Mouse (Mus musculus) MEL (cell line): ENCODE measurements around the gene Htra2. TPM values are rescaled to one million over a fixed set of nuclear protein-coding genes. Genes with fewer than 3 reads are reported as not detected.

Experiments used
- DNase-seq: peaks from one replicate; pipeline ENCODE4 v3.0.0; 2011; ENCODE audit warnings: low read depth, low spot score
- H3K27ac ChIP-seq: 2 replicates; pipeline ENCODE4 v1.5.1; 2012; ENCODE audit warnings: low read depth, mild to moderate bottlenecking, control low read depth, low read length, moderate library complexity; ENCODE audit not compliant: control insufficient read depth
- H3K27me3 ChIP-seq, 2 experiments: fragments of 150-350 bp in 1 of 2; sonication (generic) in 1 of 2; 2 replicates each; pipeline ENCODE4 v1.6.1; 2012; ENCODE audit warnings: low read length in 2 of 2, mild to moderate bottlenecking in 2 of 2, improper control_type of control experiment in 1 of 2, moderate library complexity in 1 of 2; ENCODE audit not compliant: insufficient read depth in 2 of 2, control insufficient read depth in 1 of 2
- H3K36me3 ChIP-seq, 2 experiments: 2 replicates each; pipeline ENCODE4 v1.6.1; 2012 to 2014; ENCODE audit warnings: low read length in 2 of 2, improper control_type of control experiment in 1 of 2, inconsistent platforms in 1 of 2, mild to moderate bottlenecking in 1 of 2; ENCODE audit not compliant: insufficient read depth in 2 of 2, control insufficient read depth in 1 of 2
- H3K4me1 ChIP-seq, 2 experiments: fragments of 150-350 bp in 1 of 2; sonication (generic) in 1 of 2; 2 replicates each; pipeline ENCODE4 v1.6.1; 2012; ENCODE audit warnings: low read length in 2 of 2, improper control_type of control experiment in 1 of 2, mild to moderate bottlenecking in 1 of 2; ENCODE audit not compliant: insufficient read depth in 2 of 2, control insufficient read depth in 1 of 2
- H3K4me3 ChIP-seq, 2 experiments: fragments of 150-350 bp in 1 of 2; sonication (generic) in 1 of 2; 2 replicates each; pipeline ENCODE4 v1.5.1; 2012; ENCODE audit warnings: low read depth in 2 of 2, low read length in 2 of 2, mild to moderate bottlenecking in 2 of 2, moderate library complexity in 2 of 2, control low read depth in 1 of 2, improper control_type of control experiment in 1 of 2; ENCODE audit not compliant: control insufficient read depth in 1 of 2, insufficient read depth in 1 of 2
- H3K79me2 ChIP-seq: 2 replicates; pipeline ENCODE4 v1.6.1; 2012; ENCODE audit warnings: mild to moderate bottlenecking, low read length, moderate library complexity; ENCODE audit not compliant: control insufficient read depth, poor library complexity, insufficient read depth
- H3K9ac ChIP-seq: 2 replicates; pipeline ENCODE4 v1.6.1; 2012; ENCODE audit warnings: low read depth, mild to moderate bottlenecking, control low read depth, low read length, moderate library complexity; ENCODE audit not compliant: control insufficient read depth, poor library complexity, severe bottlenecking
- H3K9me3 ChIP-seq: fragments of 150-350 bp; sonication (generic); replicated peaks from 2 replicates; pipeline ENCODE4 v1.6.1; 2012; ENCODE audit warnings: mild to moderate bottlenecking, low read length, improper control_type of control experiment, moderate library complexity; ENCODE audit not compliant: insufficient read depth
- BHLHE40 ChIP-seq: IDR thresholded peaks from 2 replicates; pipeline ENCODE4 v1.6.1; 2012; ENCODE audit warnings: low read depth, mild to moderate bottlenecking, inconsistent platforms, low read length, improper control_type of control experiment, borderline replicate concordance
- CHD1 ChIP-seq: IDR thresholded peaks from 2 replicates; pipeline ENCODE4 v1.6.1; 2012; ENCODE audit warnings: low read depth, mild to moderate bottlenecking, inconsistent platforms, low read length, improper control_type of control experiment
- CHD2 ChIP-seq: IDR thresholded peaks from 2 replicates; pipeline ENCODE4 v1.6.1; 2011; ENCODE audit warnings: low read length, improper control_type of control experiment
- CTCF ChIP-seq, 3 experiments: IDR thresholded peaks in 2 of 3; conservative IDR thresholded peaks in 1 of 3; 2 replicates each; pipeline ENCODE4 v1.5.1; 2011 to 2012; ENCODE audit warnings: low read length in 3 of 3, low read depth in 2 of 3, mild to moderate bottlenecking in 2 of 3, improper control_type of control experiment in 1 of 3, inconsistent platforms in 1 of 3, mixed read lengths in 1 of 3, moderate library complexity in 1 of 3; ENCODE audit not compliant: control insufficient read depth in 1 of 3, insufficient read depth in 1 of 3, poor library complexity in 1 of 3, severe bottlenecking in 1 of 3
- EP300 ChIP-seq, 2 experiments: IDR thresholded peaks; 2 replicates each; pipeline ENCODE4 v1.6.1; 2011; ENCODE audit warnings: improper control_type of control experiment in 2 of 2, low read length in 2 of 2, low read depth in 1 of 2, mild to moderate bottlenecking in 1 of 2
- ETS1 ChIP-seq: IDR thresholded peaks from 2 replicates; pipeline ENCODE4 v1.6.1; 2012; ENCODE audit warnings: low read depth, mild to moderate bottlenecking, inconsistent platforms, low read length, improper control_type of control experiment, moderate library complexity
- GATA1 ChIP-seq: IDR thresholded peaks from 2 replicates; pipeline ENCODE4 v1.6.1; 2011; ENCODE audit warnings: low read depth, low read length, improper control_type of control experiment
- KAT2A ChIP-seq: conservative IDR thresholded peaks from 2 replicates; pipeline ENCODE4 v1.6.1; 2012; ENCODE audit warnings: low read depth, low read length, improper control_type of control experiment, inconsistent platforms
- MAFK ChIP-seq: IDR thresholded peaks from 2 replicates; pipeline ENCODE4 v1.6.1; 2011; ENCODE audit warnings: low read depth, mild to moderate bottlenecking, low read length, improper control_type of control experiment, borderline replicate concordance
- MAX ChIP-seq: IDR thresholded peaks from 2 replicates; pipeline ENCODE4 v1.6.1; 2011; ENCODE audit warnings: low read length, improper control_type of control experiment
- MAZ ChIP-seq: IDR thresholded peaks from 2 replicates; pipeline ENCODE4 v1.6.1; 2012; ENCODE audit warnings: low read depth, mild to moderate bottlenecking, inconsistent platforms, low read length, improper control_type of control experiment
- MEF2A ChIP-seq: IDR thresholded peaks from 2 replicates; pipeline ENCODE4 v1.6.1; 2014; ENCODE audit warnings: low read depth, mild to moderate bottlenecking, inconsistent platforms, low read length, improper control_type of control experiment; ENCODE audit not compliant: poor library complexity, insufficient replicate concordance, severe bottlenecking; ENCODE audit errors: extremely low read depth
- MYB ChIP-seq: IDR thresholded peaks from 2 replicates; pipeline ENCODE4 v1.6.1; 2011; ENCODE audit warnings: mild to moderate bottlenecking, low read depth, low read length, improper control_type of control experiment
- MYC ChIP-seq: IDR thresholded peaks from 2 replicates; pipeline ENCODE4 v1.6.1; 2011; ENCODE audit warnings: low read depth, mild to moderate bottlenecking, low read length, improper control_type of control experiment, moderate library complexity
- NELFE ChIP-seq: IDR thresholded peaks from 2 replicates; pipeline ENCODE4 v1.6.1; 2011; ENCODE audit warnings: low read depth, low read length, improper control_type of control experiment
- NRF1 ChIP-seq: IDR thresholded peaks from 2 replicates; pipeline ENCODE4 v1.6.1; 2014; ENCODE audit warnings: low read depth, mild to moderate bottlenecking, inconsistent platforms, low read length, improper control_type of control experiment, moderate library complexity; ENCODE audit not compliant: poor library complexity, insufficient read depth, severe bottlenecking
- POLR2A ChIP-seq, 2 experiments: IDR thresholded peaks; 2 replicates each; pipeline ENCODE4 v1.6.1; 2011 to 2012; ENCODE audit warnings: low read length in 2 of 2, mild to moderate bottlenecking in 2 of 2, control low read depth in 1 of 2, improper control_type of control experiment in 1 of 2, low read depth in 1 of 2, moderate library complexity in 1 of 2; ENCODE audit not compliant: control insufficient read depth in 1 of 2, insufficient read depth in 1 of 2, poor library complexity in 1 of 2
- POLR2AphosphoS2 ChIP-seq: IDR thresholded peaks from 2 replicates; pipeline ENCODE4 v1.6.1; 2011; ENCODE audit warnings: low read length, improper control_type of control experiment
- POLR2AphosphoS5 ChIP-seq: IDR thresholded peaks from 2 replicates; pipeline ENCODE4 v1.6.1; 2012; ENCODE audit warnings: low read depth, borderline replicate concordance, mild to moderate bottlenecking, inconsistent platforms, low read length, moderate library complexity, mixed read lengths
- RCOR1 ChIP-seq: IDR thresholded peaks from 2 replicates; pipeline ENCODE4 v1.6.1; 2012; ENCODE audit warnings: low read depth, mild to moderate bottlenecking, inconsistent platforms, low read length, improper control_type of control experiment
- SIN3A ChIP-seq: IDR thresholded peaks from 2 replicates; pipeline ENCODE4 v1.6.1; 2012; ENCODE audit warnings: low read length, improper control_type of control experiment, inconsistent platforms
- SMC3 ChIP-seq: IDR thresholded peaks from 2 replicates; pipeline ENCODE4 v1.6.1; 2011; ENCODE audit warnings: low read depth, low read length, improper control_type of control experiment
- TBP ChIP-seq: IDR thresholded peaks from 2 replicates; pipeline ENCODE4 v1.8.0; 2011; ENCODE audit warnings: low read depth, low read length, improper control_type of control experiment
- UBTF ChIP-seq: IDR thresholded peaks from 2 replicates; pipeline ENCODE4 v1.6.1; 2012; ENCODE audit warnings: low read depth, mild to moderate bottlenecking, inconsistent platforms, low read length, improper control_type of control experiment, moderate library complexity, borderline replicate concordance; ENCODE audit not compliant: insufficient read depth
- USF1 ChIP-seq: IDR thresholded peaks from 2 replicates; pipeline ENCODE4 v1.6.1; 2014; ENCODE audit warnings: low read depth, mild to moderate bottlenecking, inconsistent platforms, low read length, improper control_type of control experiment, moderate library complexity
- ZC3H11A ChIP-seq: IDR thresholded peaks from 2 replicates; pipeline ENCODE4 v1.6.1; 2012; ENCODE audit warnings: low read depth, mild to moderate bottlenecking, inconsistent platforms, low read length, improper control_type of control experiment
- ZKSCAN1 ChIP-seq: IDR thresholded peaks from 2 replicates; pipeline ENCODE4 v1.6.1; 2012; ENCODE audit warnings: low read depth, mild to moderate bottlenecking, inconsistent platforms, low read length, improper control_type of control experiment, moderate library complexity
- ZMIZ1 ChIP-seq: IDR thresholded peaks from 2 replicates; pipeline ENCODE4 v1.6.1; 2012; ENCODE audit warnings: low read depth, mild to moderate bottlenecking, inconsistent platforms, low read length, improper control_type of control experiment, moderate library complexity
- ZNF384 ChIP-seq: IDR thresholded peaks from 2 replicates; pipeline ENCODE4 v1.6.1; 2012; ENCODE audit warnings: low read depth, mild to moderate bottlenecking, inconsistent platforms, low read length, improper control_type of control experiment
- polyA plus RNA-seq, 2 experiments: library from polyadenylated mRNA; stranded (reverse) in 1 of 2; unstranded in 1 of 2; fragments of >175 nt in 1 of 2; fragments of >200 nt in 1 of 2; gene quantifications; 2 replicates each; pipeline versions ENCODE4 v1.2.1 to v1.2.4; 2012; ENCODE audit warnings: low replicate concordance in 2 of 2, low read depth in 1 of 2; ENCODE audit not compliant: insufficient read length in 2 of 2, insufficient read depth in 1 of 2, missing spikeins in 1 of 2
- total RNA-seq: library from RNA; depleted of rRNA; stranded (reverse); fragments of 300-350 nt; gene quantifications from 2 replicates; pipeline ENCODE4 v1.2.3, GENCODE M21; 2012

Gene Htra2
- total and polyA plus RNA-seq, 3 experiments = 107 to 133 TPM; not detected in 1

- Histone ChIP-seq H3K27ac (peak overlapping the region; percentile 40), H3K9ac (peak overlapping the region; percentile 16), H3K36me3 (peaks cover 0 to 53% of the 10 kb centered on the region in 2 experiments; a peak in 2 of 4 replicates), H3K79me2 (peaks cover 3% of the 10 kb centered on the region), H3K27me3 (no peaks in the 10 kb centered on the region), H3K9me3 (no peaks in the 10 kb centered on the region), H3K4me1 (peaks cover 42 to 53% of the 10 kb centered on the region in 2 experiments), H3K4me3 (no peak overlapping the region; a peak in 1 of 4 replicates)
- DNase-seq = peak; percentile 47
- TF ChIP-seq MAX = no peak
- TF ChIP-seq MYB = no peak
- TF ChIP-seq MAZ = no peak
- no peak for TF ChIP-seq SIN3A
- TF ChIP-seq POLR2A (IDR thresholded peaks at IDR 0.05; ENCODE audit: control insufficient read depth in 1 of 2, insufficient read depth in 1 of 2, low read depth in 1 of 2, low read length in 2 of 2, poor library complexity in 1 of 2) = peak in 1 of 2 experiments; percentile 51; a peak in 1 of 4 replicates
- TF ChIP-seq EP300 (IDR thresholded peaks at IDR 0.05; ENCODE audit: low read depth in 1 of 2, low read length in 2 of 2) = no peak
- TF ChIP-seq SMC3 = no peak
- TF ChIP-seq CTCF (IDR thresholded peaks at IDR 0.05 in 2 of 3, conservative IDR thresholded peaks at IDR 0.05 in 1 of 3; ENCODE audit: control insufficient read depth in 1 of 3, insufficient read depth in 1 of 3, low read depth in 2 of 3, low read length in 3 of 3, poor library complexity in 1 of 3, severe bottlenecking in 1 of 3) = no peak
- no peak for TF ChIP-seq ZNF384
- TF ChIP-seq POLR2AphosphoS5 = no peak
- TF ChIP-seq BHLHE40 = no peak
- TF ChIP-seq NELFE = peak; percentile 15; the same call in 1 of the 2 replicates
- TF ChIP-seq TBP = peak; percentile 73
- no peak for TF ChIP-seq MAFK
- peak; percentile 34; the same call in 1 of the 2 replicates for TF ChIP-seq ETS1
- TF ChIP-seq ZMIZ1 = peak; percentile 98
- TF ChIP-seq GATA1 = no peak
- TF ChIP-seq CHD1 = no peak
Measured at GRCm38 (mm10) chr6:83011255-83011654, 43.8 kb downstream of the Htra2 start.

- peak overlapping the region; percentile 88 for H3K27ac ChIP-seq
- H3K9ac ChIP-seq = peak overlapping the region; percentile 79
- H3K4me1 ChIP-seq = peaks cover 41 to 52% of the 10 kb centered on the region in 2 experiments
- H3K9me3 ChIP-seq = no peaks in the 10 kb centered on the region
- H3K27me3 ChIP-seq = no peaks in the 10 kb centered on the region
- DNase-seq = peak; percentile 88
- H3K36me3 ChIP-seq = peaks cover 0 to 52% of the 10 kb centered on the region in 2 experiments; a peak in 2 of 4 replicates
- peaks cover 3% of the 10 kb centered on the region for H3K79me2 ChIP-seq
- peak overlapping the region; percentile 56 to 80 for H3K4me3 ChIP-seq
- TF ChIP-seq MAZ = peak; percentile 68; the same call in 1 of the 2 replicates
- TF ChIP-seq POLR2AphosphoS2 = peak; percentile 79; the same call in 1 of the 2 replicates
- TF ChIP-seq ZKSCAN1 = no peak
- TF ChIP-seq GATA1 = peak; percentile 82
- TF ChIP-seq MYC = no peak
- peak; percentile 27; the same call in 1 of the 2 replicates for TF ChIP-seq MAX
- no peak for TF ChIP-seq NRF1
- no peak for TF ChIP-seq ZC3H11A
- TF ChIP-seq RCOR1 = peak; percentile 41
- TF ChIP-seq KAT2A = no peak; the same call in 1 of the 2 replicates
- TF ChIP-seq ZNF384 = no peak
- TF ChIP-seq MEF2A = 0 out of 2 replicates have a peak, but pooled peaks have one; percentile 16
- TF ChIP-seq USF1 = no peak
- 0 out of 2 replicates have a peak, but pooled peaks have one; percentile 6 for TF ChIP-seq CHD1
- TF ChIP-seq CTCF (IDR thresholded peaks at IDR 0.05 in 2 of 3, conservative IDR thresholded peaks at IDR 0.05 in 1 of 3; ENCODE audit: control insufficient read depth in 1 of 3, insufficient read depth in 1 of 3, low read depth in 2 of 3, low read length in 3 of 3, poor library complexity in 1 of 3, severe bottlenecking in 1 of 3) = no peak
- TF ChIP-seq BHLHE40 = no peak
- TF ChIP-seq UBTF = no peak
- TF ChIP-seq SMC3 = no peak
- peak; percentile 95 for TF ChIP-seq ZMIZ1
- no peak for TF ChIP-seq MYB
- TF ChIP-seq CHD2 = no peak
Measured at GRCm38 (mm10) chr6:83010010-83010409, 45.1 kb downstream of the Htra2 start.
